Mouse (Mus musculus) C2C12 (cell line): ENCODE results near the gene Slco4a1.

Experiments
- CEBPB ChIP-seq: IDR thresholded peaks from one replicate; pipeline ENCODE4 v1.6.1; 2011; ENCODE audit warnings: low read depth, mild to moderate bottlenecking, control low read depth, moderate library complexity
- CTCF ChIP-seq: IDR thresholded peaks from one replicate; pipeline ENCODE4 v1.5.1; 2011; ENCODE audit not compliant: control insufficient read depth, insufficient read depth, insufficient read length
- FOSL1 ChIP-seq: IDR thresholded peaks from one replicate; pipeline ENCODE4 v1.8.0; 2011; ENCODE audit warnings: mild to moderate bottlenecking, low read length; ENCODE audit not compliant: poor library complexity, insufficient read depth, severe bottlenecking
- MAX ChIP-seq: IDR thresholded peaks from one replicate; pipeline ENCODE4 v1.6.1; 2011; ENCODE audit warnings: mild to moderate bottlenecking, control low read depth
- MYOD1 ChIP-seq: IDR thresholded peaks from one replicate; pipeline ENCODE4 v1.6.1; 2011; ENCODE audit warnings: low read depth; ENCODE audit not compliant: control insufficient read depth, insufficient read length
- MYOG ChIP-seq: IDR thresholded peaks from one replicate; pipeline ENCODE4 v1.6.1; 2011; ENCODE audit not compliant: control insufficient read depth, insufficient read length; ENCODE audit errors: extremely low read depth
- USF1 ChIP-seq: IDR thresholded peaks from one replicate; pipeline ENCODE4 v1.6.1; 2011; ENCODE audit warnings: low read depth, mild to moderate bottlenecking, control low read depth, moderate library complexity

GRCm38 (mm10) chr2:180417731-180418130 is 38.3 kb upstream of the Slco4a1 start:
- TF ChIP-seq CTCF: no peak
- no peak for TF ChIP-seq MYOD1
- no peak for TF ChIP-seq CEBPB
- no peak for TF ChIP-seq USF1
- TF ChIP-seq MAX: no peak
- TF ChIP-seq MYOG: no peak
- TF ChIP-seq FOSL1: no peak
